Mouse (Mus musculus) adipocyte (in vitro differentiated cells): ENCODE data around the gene Efhd1.

Experiments
- DNase-seq: peaks from one replicate; pipeline ENCODE4 v3.0.0-alpha.2; 2016; ENCODE audit warnings: low spot score

The Efhd1 gene

GRCm38 (mm10) chr1:87264134-87265006 lies at the start of gene Efhd1:
TSS of gene Efhd1 (plus strand) at chr1:87264363.
- DNase-seq = no peak

GRCm38 (mm10) chr1:87214748-87215147 lies 49.4 kb upstream of the Efhd1 start:
- peak; percentile 17 for DNase-seq

DNA sequence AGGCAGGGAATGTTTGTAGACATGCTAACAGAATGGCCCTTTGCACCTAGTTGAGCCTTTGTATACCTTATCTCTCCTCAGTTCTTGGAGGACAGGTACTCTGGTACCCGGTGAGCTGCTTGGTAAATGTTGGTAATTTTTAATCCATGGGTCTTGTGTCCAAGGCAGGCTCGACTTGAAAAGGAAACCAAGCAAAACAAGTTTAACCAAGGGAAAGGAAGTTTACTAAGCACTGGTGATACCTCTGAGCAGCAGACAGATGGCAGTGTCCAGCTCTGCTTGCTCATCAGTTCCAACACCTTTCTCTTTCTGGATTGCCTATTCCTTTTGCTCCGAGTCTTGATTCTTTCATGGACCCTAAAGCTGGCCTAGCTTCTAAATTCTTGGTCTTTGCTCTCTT lies 46.2 kb upstream of the Efhd1 start:
- peak; percentile 35 for DNase-seq

DNA sequence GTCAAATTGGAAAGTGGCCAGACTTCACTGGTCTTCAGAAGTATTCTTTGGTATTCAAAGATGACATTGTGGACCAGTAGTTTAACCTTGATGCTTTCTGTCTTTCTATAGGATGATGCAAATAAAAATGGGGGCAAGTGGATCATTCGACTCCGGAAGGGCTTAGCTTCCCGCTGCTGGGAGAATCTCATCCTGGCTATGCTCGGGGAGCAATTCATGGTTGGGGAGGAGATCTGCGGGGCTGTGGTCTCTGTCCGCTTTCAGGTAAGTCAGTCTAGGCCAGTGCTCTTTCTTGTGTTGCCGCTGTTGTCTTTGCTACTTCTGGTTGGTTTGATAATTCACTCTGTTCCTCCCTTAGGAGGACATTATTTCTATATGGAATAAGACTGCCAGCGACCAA lies 38.4 kb upstream of the Efhd1 start:
- no peak for DNase-seq

DNA sequence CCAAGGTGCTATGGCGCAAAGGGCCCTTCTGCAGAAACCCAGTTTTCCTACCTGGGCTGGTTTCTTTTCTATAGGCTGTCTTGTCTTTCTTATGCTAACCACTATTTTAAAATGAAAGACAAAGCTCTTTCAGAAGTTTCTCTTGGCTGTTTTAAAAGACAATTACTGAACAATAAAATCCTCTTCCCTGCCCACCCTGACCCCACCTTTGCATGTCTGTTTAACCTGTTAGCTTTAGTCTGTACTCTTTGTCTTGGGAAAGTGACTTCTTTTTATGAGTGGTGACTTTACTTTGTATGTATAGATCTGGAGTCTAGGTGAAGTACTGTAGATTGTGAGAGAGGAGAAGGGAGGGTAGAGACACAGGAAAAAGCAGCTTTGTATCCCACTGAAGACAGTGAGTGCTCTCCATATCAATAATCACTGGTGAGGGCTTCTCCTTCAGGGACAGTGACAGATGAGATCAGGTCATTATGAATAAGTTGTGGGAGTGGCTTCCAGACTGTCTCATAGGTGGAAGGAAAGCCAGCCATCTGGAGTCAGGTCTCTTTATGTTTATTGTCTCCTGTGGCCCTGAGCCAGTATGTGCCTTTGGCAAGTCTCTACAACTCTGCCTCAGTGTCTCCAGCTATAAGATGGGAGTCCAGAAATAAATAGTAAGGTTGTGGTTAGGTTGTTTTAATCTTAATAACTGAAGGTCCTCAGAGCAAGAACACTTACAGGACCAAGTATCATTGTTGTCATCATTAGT lies 37.6 kb upstream of the Efhd1 start:
- no peak for DNase-seq

DNA sequence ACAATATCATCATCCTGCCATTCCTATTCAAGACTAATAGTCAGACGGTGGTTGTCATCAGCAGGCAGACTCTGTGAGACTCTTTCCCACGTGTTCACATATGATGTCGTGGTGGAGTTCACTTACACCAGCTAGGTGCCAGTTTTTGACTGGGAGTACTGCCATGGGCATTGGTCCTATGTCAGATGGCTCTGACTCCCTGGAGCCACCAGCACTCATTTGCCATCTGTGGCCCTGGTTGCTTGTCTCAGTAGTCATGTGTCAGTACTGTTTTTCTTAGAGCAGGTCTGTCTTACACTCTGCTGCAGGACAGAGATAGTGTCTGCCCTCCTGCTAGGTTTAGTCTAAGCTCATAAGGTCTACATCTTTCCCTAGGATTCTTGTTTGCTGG lies 37.0 kb upstream of the Efhd1 start:
- DNase-seq = no peak

GRCm38 (mm10) chr1:87230606-87231005 lies 33.6 kb upstream of the Efhd1 start:
- no peak for DNase-seq

- DNase-seq = no peak
Observed at GRCm38 (mm10) chr1:87232197-87232596, 32.0 kb upstream of the Efhd1 start.

DNA sequence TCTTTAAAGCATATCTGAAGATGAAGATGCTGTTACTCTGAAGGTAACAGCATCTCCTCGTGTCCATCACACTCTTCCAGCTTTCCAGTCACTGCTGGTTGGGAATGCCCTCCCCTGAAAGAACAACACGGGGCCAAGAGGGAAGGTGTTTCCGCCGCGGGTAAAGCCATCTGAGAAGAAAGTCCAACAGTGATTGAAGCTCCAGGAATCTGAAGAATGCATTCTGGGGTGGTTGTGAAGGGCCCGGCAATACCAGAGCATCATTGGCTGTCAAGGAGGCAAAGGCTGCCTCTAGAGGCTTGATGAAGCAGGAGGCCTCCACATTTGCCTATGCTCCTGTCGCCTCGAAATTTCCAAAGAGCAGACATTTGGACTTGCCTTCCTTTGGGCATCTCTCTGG lies 25.1 kb upstream of the Efhd1 start:
- DNase-seq = no peak

DNA sequence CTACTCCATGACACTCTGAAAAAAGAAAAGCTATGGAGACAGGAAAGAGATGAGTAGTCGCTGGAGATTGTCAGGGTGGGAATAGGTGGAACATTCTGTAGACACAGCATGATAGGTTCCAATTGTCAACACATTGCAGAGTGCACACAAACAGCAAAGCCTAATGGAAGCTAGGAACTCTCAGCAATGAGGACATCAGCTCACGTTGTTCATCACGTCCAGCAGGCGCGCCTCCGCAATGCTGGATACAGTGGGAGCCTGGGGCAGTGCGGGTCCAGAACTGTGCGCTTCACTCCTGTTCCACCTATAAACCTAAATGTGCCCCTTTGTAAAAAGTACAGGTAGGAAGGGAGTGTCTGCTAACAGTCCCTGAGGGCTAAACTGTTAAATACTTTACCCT lies 21.1 kb upstream of the Efhd1 start:
- no peak for DNase-seq

DNA sequence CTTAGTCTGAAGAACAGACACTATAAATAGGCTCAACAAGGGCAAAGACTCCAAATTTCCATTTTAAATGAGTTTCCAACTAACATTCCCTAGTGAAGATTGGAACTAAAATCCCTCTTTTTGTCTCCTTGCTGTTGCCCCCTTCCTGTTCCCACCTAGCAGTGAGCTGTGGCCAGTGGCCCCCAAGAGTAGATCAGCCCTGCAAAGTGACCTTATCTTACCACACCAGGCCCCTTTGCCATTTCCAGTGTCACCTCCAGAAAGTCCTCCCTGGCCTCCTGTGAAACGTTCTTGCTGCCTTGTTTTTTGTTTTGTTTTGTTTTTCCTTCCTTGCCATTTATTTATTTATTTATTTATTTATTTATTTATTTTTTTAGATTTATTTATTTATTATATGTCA lies 18.7 kb upstream of the Efhd1 start:
- DNase-seq = no peak

DNA sequence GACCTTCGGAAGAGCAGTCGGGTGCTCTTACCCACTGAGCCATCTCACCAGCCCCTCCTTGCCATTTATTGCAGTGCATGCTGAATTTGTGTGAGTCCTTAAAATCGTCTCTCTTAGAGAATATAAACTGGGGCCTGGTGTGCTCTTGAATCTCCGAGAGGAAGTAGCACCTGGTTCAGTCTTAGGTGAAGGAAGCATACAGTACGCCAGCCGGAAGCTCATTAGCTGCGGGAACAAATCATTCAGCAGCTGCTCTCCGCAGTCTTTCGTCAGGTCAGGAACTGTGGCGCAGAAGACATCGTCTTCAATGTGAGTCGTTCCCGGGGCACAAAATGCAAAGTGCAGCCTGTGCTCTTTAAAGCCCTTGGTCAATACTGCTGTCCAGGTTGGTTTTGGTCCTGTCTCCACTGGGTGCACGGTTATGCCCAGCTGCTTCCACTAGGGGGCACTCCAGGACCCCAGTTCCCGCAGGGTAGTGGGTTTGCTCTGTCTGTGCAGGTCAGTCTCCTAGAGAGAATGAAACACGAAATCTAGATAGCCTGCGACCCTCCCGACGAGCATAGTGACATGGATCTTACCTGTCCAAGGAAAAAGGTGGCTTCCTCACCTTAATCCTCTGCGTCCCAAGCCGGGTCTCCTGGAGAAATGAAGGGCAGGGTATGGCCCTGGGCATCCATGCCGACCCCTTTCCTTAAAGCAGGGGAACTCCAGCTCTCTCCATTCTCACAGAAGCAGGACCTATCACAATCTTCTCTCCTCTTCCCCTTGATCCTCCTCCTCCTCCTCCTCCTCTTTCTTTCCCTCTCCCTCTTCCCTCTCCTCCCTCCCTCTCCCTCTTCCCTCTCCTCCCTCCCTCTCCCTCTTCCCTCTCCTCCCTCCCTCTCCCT lies 18.0 kb upstream of the Efhd1 start:
- DNase-seq = peak; percentile 68

DNA sequence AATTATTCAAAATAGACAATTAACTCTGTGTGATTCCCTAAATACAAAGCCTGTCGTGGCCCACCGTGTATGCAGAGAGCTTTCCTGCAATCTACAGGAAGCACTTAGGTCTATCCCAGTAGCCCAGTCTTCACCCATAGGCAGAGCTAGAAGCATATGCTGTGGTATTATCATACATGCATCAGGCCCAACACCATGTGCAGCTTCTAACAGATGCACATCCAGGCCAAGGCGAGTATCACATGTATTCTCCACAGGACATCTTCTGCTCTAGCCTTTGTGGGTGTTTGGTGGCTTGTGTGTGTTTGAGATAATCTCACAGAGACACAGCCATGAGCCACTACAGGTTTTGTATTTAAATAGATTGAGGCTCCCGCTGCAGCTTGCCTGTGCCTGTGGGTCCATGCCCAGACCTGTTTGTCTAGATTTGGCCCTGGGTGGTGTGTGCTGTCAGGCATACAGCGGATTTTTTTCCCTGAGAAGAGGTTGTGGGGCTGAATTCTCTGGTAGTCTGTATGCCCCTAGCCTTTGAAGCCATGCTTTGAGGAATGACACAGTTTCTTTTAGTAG lies 12.0 kb upstream of the Efhd1 start:
- DNase-seq = no peak

GRCm38 (mm10) chr1:87255173-87255572 lies 9.0 kb upstream of the Efhd1 start:
- DNase-seq = no peak

GRCm38 (mm10) chr1:87257691-87258090 lies 6.5 kb upstream of the Efhd1 start:
- DNase-seq = no peak

DNA sequence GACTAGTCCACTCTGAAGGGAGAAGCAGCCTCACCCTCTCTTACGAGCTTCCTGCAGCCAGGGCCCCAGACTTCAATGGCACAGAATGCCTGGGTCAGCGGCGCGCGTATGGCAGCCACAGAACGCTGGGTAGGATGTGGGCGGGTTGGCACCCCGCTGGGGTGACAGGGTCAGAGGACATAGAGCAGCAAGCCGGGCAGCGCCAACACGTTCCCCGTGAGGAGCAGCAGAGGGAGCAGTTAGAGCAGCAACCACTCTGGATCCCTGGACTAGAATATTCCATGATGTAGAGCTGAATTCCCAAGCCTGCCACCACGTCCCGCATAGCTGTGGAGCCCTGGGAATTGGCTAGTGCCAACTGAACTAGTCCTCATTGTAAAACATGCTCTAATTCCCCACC lies 5.7 kb upstream of the Efhd1 start:
- DNase-seq = no peak

- no peak for DNase-seq
Observed at GRCm38 (mm10) chr1:87259316-87259715, 4.8 kb upstream of the Efhd1 start.

GRCm38 (mm10) chr1:87263257-87263656 lies 906 bp upstream of the Efhd1 start:
- DNase-seq = no peak

- no peak for DNase-seq
Observed at GRCm38 (mm10) chr1:87263796-87264133, 398 bp upstream of the Efhd1 start.

- DNase-seq = no peak
Observed at GRCm38 (mm10) chr1:87265200-87265599, 1.0 kb downstream of the Efhd1 start.

DNA sequence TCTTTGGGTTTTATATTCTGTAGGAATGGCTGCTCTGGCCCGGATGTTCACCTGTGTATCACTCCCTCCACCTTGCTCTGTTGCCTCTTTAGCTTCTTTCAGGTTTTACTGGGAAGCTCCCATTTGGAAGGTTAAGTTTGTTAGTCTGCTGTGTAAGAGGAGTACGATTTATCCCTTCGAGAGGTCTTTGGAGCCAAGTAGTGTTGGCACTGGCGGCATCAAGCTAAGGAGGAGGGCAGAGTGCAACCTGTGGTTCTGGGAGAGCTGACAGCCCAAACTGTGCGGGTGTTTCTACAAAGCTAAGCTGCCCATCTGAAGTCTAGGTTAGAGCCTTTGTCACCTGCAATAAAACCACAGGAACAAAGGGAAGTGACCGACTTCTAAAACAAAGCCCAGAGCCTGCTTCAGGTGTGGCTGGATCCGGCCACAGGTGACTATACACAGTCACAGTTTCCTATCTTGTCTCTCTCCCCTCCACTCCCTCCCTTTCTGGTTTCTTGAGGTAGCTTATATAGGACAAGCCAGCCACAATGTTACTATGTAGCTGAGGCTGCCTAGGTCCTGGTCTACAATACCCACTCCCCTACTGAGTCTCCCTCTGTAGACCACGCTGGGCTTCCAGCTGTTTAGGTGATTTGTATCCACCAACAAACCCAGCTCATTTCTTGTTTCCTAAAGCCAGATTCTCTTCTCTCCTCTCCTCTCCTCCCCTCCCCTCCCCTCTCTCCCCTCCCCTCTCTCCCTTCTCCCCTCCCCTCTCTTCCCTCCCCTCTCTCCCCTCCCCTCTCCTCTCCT lies 2.3 kb downstream of the Efhd1 start:
- no peak for DNase-seq
